Mouse (Mus musculus) liver, embryonic 14.5 days (tissue): Measurements from ENCODE around the gene Stx1a.

Experiments used
- CTCF ChIP-seq: IDR thresholded peaks from 2 replicates; pipeline ENCODE4 v1.5.1; 2016; ENCODE audit warnings: antibody characterized with exemption, low read depth, control low read depth
- EP300 ChIP-seq: IDR thresholded peaks from 2 replicates; pipeline ENCODE4 v1.6.1; 2016; ENCODE audit warnings: antibody characterized with exemption, low read depth

GRCm38 (mm10) chr5:135011809-135012613 lies 11.3 kb upstream of the Stx1a start:
- TF ChIP-seq CTCF (no peak), EP300 (no peak)
